Mouse (Mus musculus) common myeloid progenitor, adult 5-6 weeks (primary cell): ENCODE data around the gene Leo1. TPM values are rescaled to one million over a fixed set of nuclear protein-coding genes. Genes with fewer than 3 reads are reported as not detected.
A peak's percentile ranks its signal among the peaks of the same experiment; 100 is the strongest.

Experiments
- ATAC-seq: replicated peaks from 2 replicates; pipeline ENCODE4 v1.8.0; 2016; ENCODE audit warnings: low read depth, mild to moderate bottlenecking, moderate TSS enrichment, inconsistent platforms; ENCODE audit not compliant: poor library complexity, severe bottlenecking
- total RNA-seq: library from RNA; stranded (forward); fragments of 200-1000, 187-1606 nt; gene quantifications from 2 replicates; pipeline ENCODE4 v1.2.3, GENCODE M21; 2017

Leo1 gene
- total RNA-seq = 52.9 and 59.2 TPM in 2 replicates

GRCm38 (mm10) chr9:75440796-75441666, at the start of gene Leo1:
TSS of gene Leo1 (plus strand) at chr9:75441524.
- peak; percentile 84 for ATAC-seq

- no peak for ATAC-seq
Measured at GRCm38 (mm10) chr9:75393251-75393650, 48.1 kb upstream of the Leo1 start.

- no peak for ATAC-seq
Measured at GRCm38 (mm10) chr9:75395971-75396370, 45.4 kb upstream of the Leo1 start.

DNA sequence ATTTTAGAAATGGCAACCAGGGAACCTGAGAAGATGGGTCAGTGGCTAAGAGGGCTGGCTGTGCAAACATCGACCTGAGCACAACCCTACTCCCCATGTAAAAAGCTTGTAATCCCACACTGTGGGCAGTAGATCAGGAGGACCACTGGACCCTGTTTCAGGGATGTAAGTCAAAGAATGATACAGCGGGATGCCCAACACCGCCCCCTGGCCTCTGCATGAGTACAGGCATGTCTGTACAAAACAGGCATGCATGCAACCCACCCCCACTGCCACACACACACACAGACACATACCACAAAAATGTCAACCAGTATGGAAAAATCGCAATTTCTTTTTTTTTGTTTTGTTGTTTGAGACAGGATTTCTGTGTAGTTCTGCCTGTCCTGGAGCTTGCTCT, 42.3 kb upstream of the Leo1 start:
- no peak for ATAC-seq

GRCm38 (mm10) chr9:75400639-75401038, 40.7 kb upstream of the Leo1 start:
- ATAC-seq = no peak

DNA sequence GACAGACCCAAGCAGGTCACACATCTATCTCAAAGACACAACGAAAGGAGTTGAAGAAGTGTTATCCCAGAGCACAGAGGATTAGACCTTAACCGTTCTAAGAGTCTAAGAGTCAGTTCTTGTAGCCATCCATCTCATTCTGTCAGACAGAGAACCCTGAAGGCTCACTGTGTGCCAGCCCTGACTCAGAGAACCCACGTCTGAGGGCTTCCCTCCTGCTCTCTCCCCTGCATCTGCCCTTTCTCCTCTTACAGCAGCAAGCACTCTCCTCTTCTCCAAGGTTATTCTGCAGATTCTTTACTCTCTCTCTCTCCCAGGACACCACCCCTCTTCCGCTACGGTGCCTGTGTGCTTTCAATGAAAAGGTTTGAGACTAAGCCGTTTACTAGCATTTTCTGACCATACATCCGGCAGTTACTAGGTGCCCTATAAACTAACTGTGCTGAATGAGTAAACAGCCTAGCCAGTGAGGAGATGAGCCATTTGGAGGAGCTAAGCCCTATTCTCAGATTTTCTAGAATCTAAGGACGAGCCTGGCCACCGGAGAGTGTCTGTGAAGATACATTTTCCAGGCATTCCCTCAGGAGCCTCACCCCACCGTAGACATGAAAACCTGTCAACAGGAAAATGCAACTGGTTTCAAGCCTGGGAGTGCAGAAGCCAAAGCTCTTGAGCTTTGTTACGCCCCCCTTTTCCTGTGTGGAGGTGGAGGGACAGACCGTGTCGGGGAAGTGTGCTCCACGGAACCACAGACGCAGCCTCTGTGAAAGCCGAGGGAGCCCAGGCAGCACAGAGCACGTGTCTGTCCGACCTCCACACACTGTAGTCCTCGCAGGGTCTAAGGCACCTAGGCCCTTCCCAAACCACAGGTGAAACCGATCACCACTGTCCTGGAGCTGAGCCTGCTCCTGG, 39.5 kb upstream of the Leo1 start:
- ATAC-seq = peak; percentile 73

DNA sequence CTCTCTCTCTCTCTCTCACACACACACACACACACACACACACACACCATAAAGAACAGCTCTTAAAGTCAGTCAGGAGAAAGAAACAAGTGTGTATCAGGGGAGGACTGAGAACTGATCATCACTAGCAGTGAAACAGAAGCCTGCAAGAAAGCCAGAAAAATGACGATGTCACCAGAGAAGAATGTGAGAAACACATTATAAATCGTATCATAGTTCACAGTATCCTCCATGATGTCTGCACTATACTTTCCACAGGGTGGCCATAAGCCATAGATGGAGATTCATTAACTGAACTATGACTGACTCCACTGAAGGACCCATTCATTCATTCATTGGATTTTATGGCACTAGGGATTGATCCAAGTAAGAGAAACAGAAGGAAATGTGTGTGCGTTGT, 37.8 kb upstream of the Leo1 start:
- no peak for ATAC-seq

DNA sequence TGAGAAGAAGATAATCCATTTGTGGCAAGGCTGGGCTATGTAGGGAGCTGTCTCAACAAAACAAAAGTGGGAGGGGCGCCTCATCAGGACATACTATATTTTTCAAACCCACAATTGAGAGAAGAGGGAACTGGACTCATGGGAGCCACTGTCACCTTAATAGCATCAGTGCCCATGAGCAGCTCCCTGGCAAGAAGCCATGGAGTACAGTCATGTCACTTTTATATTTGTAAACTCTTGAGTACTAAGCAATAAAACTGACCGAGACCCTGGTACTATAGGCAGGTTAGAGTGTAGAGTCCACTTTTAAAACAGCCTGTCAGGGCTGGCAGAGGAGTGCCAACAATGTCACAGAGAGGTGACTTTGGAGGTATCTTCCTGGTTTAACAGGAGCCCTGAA, 35.2 kb upstream of the Leo1 start:
- ATAC-seq = no peak

DNA sequence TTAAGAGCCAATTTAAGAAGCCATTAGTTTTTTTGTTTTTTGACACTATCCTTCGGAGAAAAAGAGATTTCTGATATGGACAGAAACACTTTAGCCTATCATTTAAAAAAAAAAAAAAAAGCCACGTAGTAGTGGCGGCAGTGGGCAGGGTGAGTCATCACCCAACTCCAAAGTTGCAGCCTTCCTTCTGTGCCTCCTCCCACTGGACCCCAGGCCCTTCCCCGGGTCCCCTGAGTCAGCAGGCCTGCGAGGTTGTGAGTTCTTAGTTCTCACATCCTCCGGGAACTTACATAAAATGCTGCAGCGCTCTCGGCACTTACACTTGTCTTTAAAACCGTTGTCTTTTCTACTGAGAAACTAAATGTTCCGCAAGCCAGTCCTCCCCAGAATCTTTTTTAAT, 33.5 kb upstream of the Leo1 start:
- peak; percentile 59 for ATAC-seq

- ATAC-seq = no peak
Measured at GRCm38 (mm10) chr9:75408204-75408826, 33.0 kb upstream of the Leo1 start.

GRCm38 (mm10) chr9:75409031-75409851, 32.1 kb upstream of the Leo1 start:
- ATAC-seq = peak; percentile 13; the same call in 1 of the 2 replicates

DNA sequence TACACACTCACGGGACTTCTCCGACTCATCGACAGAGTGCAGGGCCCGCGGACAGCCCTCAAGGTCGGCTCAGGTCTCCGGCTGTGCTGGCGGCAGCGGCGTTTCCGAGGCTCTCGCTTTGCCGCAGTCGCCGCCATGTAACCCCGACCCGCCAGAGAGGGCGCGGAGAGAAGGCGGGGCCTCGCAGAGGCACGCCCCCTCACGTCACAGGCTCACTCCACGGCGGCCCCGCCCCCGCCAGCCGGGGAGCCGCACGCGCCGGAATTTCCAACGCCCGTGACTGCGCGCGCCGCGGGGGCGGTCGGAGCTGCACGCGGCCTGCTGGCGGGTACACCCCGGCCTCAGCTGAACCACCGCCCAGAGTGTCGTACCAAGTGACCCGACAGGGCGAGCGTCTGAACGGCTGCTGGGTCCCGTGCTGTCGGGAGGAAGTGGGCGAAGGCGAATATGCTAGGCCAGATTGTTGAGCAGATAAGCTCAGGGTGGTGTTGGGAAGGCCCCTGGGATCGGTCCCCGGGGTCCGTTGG, 31.4 kb upstream of the Leo1 start, which contains the start of gene Mapk6:
Mapk6 (minus strand) TSS at position 154 of the 527 bp plus-strand sequence.
- ATAC-seq = peak; percentile 76

- no peak for ATAC-seq
Measured at GRCm38 (mm10) chr9:75410868-75411487, 30.3 kb upstream of the Leo1 start.

DNA sequence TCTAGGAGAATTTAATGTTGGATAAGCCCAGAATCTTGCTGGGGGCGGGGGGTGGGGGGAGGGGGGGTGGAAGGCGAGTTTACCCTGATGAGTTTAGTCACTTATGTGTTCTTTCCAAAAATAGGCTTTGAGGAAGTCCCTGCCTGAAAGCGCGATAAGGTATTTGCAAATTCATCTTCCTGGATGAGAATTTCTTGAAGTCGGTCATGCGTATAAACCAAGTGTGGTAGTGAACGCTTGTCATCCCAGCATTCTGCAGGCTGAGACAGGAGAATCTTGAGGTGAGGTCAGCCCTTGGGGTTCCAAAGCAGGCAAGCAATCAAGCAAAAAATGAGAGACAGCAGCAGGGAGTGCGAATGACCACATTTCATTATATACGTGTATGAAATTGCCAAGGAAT, 29.7 kb upstream of the Leo1 start:
- 0 out of 2 replicates have a peak, but pooled peaks have one; percentile 13 for ATAC-seq

DNA sequence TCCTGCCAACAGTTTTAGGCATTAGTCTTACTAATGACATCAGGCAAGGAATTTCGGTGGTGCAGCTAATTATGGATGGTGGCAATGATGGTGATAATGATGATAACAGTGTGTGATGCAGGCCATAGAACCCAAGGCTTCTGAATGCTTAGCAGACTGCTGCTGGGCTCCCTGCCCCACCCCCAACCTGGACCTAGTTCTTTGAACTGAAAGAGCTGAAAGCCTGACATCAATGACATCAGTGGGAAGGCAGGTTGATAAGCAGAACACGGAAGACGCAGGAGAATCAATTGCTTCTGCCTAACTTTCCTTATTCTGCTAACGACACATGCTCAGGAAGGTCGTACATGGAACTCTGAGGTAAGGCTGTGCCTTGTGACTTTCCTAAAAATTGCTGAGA, 28.1 kb upstream of the Leo1 start:
- ATAC-seq = no peak

GRCm38 (mm10) chr9:75414204-75414603, 27.1 kb upstream of the Leo1 start:
- peak; percentile 36; the same call in 1 of the 2 replicates for ATAC-seq

DNA sequence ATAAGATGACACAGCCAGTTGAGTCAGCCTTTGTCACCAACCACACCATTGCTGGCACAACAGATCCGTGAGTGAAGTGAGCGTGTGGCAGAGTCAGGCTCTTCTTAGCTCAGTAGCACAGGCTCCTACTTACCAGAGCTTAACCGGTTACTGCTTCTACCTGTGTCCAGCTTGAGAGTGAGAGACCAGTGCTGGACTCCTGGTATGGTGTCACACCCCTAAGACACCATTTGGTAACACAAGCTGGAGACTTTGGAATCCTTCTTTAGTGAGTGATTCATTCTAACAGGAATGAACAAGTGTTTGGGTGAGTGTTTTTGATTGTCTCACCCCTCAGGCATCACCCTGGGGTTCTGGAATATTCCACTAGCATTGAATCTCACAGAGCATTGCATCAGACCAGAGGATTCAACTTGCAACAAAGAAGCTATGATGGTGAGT, 19.1 kb upstream of the Leo1 start:
- ATAC-seq = no peak

DNA sequence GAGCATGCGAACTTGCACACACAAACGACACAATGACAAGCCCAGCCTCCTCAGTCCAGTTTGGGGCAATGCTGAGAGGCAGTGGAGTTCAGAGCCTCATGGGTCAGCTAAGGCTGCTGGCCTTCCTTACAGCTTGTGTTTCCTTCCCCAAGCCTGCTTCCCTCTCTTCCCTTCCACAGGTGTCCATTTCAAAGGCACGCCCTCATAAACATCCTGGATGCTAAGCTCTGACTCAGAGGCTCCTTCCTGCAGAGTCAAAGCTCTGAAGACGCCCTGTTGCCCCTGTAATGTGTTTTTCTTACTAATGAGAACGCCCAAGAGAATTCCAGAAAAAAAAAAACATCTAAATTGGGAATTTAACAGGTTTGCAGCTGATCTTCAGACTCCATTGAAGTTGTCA, 17.6 kb upstream of the Leo1 start:
- ATAC-seq = no peak
